Mouse (Mus musculus) cerebellum, adult 2 months (tissue): ENCODE measurements around the gene Gm17428. TPM values are rescaled to one million over a fixed set of nuclear protein-coding genes. Genes with fewer than 3 reads are reported as not detected.
A peak's percentile ranks its signal among the peaks of the same experiment; 100 is the strongest.

Source experiments
- DNase-seq, 2 experiments: peaks; one replicate each; pipeline ENCODE4 v3.0.0; 2021
- H3K27ac ChIP-seq: fragments of 200-500 bp; 2 replicates; pipeline ENCODE4 v1.5.1; 2012; ENCODE audit warnings: low read length, control low read depth, inconsistent platforms; ENCODE audit not compliant: insufficient read depth
- H3K27me3 ChIP-seq: fragments of 200-500 bp; 2 replicates; pipeline ENCODE4 v1.6.1; 2012; ENCODE audit warnings: inconsistent platforms, mild to moderate bottlenecking, low read length, moderate library complexity; ENCODE audit not compliant: control insufficient read depth, insufficient read depth
- H3K4me1 ChIP-seq: fragments of 200-500 bp; 2 replicates; pipeline ENCODE4 v1.6.1; 2011; ENCODE audit warnings: low read length; ENCODE audit not compliant: control insufficient read depth, insufficient read depth
- H3K4me3 ChIP-seq: fragments of 200-500 bp; replicated peaks from 2 replicates; pipeline ENCODE3; 2011; ENCODE audit warnings: mild to moderate bottlenecking, low read depth, low read length, control low read depth; ENCODE audit not compliant: insufficient read depth
- CTCF ChIP-seq: fragments of 200-500 bp; IDR thresholded peaks from 2 replicates; pipeline ENCODE4 v1.5.1; 2011; ENCODE audit warnings: low read depth, mild to moderate bottlenecking, control low read depth, low read length, moderate library complexity, borderline replicate concordance; ENCODE audit not compliant: insufficient read depth
- POLR2A ChIP-seq: fragments of 200-500 bp; IDR thresholded peaks from 2 replicates; pipeline ENCODE4 v1.6.1; 2011; ENCODE audit warnings: low read length, control low read depth, borderline replicate concordance; ENCODE audit not compliant: insufficient read depth
- WGBS: fragments of 180-500 bp; shearing (Covaris S2); methylation state at CpG from one replicate; pipeline ENCODE4 v1.1.7; 2018; 5-methylcytosine and 5-hydroxymethylcytosine counted together
- polyA plus RNA-seq: library from polyadenylated mRNA; depleted of rRNA; stranded (reverse); fragments of >200 nt; gene quantifications from 2 replicates; pipeline ENCODE4 v1.2.3, GENCODE M21; 2012

The Gm17428 gene
- polyA plus RNA-seq, 1 experiment, result not detected

DNA sequence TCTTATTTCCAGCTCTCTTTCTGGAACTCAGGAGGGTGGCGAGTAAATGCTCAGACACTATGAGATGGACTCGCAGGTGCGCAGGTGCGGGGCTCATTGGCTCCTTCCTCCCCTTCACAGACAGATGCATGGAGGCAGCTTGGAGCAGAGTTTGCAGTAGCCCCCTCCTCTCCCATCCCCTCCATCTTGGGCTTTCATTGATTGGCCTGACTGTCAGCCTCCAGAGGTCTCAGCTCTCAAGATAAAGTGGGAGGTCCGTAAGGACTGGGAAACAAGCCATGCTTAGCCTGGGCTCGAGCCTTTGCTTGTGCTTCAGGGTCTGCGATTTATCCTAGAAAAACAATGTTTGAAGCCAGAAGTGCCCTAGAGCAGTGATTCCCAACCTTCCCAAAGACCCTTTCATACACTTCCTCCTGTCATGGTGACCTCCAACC lies 26.0 kb downstream of the Gm17428 start:
- no peak overlapping the region for H3K27ac ChIP-seq

DNA sequence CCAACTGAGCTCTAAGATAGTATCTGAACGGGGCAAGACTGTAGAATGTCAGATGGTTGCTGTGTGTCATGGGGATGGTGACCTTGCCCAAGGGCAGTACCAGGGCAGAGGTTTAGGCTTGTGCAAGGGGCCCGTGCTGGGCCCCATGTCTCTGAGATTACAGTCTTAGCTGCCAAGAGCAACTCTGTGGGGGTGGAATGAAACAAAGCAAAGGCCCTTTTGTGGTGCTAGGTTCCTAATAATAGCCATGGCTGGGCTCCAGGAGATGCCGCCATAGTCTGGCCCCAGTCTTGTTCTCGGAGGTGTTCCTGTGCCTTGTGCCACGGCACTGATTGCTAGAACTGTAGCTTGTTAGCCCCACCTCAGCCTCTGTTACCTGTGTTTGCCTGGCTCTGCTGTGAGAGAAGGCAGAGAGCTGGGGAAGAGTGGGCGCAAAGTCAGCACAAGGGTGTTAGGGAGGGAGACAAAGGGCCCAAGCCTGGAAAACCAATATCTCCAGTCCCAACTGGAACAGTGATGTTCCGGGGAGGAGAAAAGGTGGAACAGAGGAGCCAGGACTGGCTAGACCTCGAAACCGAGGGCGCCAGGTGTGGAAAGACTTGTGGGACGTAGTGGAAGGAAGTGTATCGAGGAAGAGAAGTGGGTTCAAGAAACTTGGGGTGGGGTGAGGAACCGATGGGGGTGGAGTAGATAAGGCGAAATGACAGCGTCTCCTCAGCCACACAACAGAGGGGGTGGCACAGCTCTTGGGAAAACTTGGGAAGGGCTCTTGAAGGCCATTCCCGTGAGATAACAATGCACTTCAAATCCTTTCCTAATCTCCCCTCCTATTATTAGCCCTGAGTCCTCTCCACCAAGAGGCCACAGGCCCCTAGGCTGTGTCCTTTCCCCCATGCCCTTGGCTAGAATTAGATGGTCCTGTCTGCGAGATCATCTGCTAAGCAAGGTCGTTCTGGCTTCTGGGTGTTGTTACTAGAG lies 27.4 kb downstream of the Gm17428 start:
- TF ChIP-seq CTCF, result no peak
- Histone ChIP-seq H3K27ac (no peak overlapping the region), H3K4me1 (peaks cover 9% of the 10 kb centered on the region; the same call in 1 of the 2 replicates), H3K27me3 (no peaks in the 10 kb centered on the region), H3K4me3 (no peak overlapping the region)
- WGBS, result 70% methylated on average over 18 of the region's 18 CpGs
- peak in 1 of 2 experiments; percentile 29 for DNase-seq

More for the DNA sequence above, 26.0 kb downstream of the Gm17428 start:
- WGBS, result 78% methylated on average over 7 of the region's 7 CpGs
- TF ChIP-seq CTCF (no peak), POLR2A (no peak)
- H3K27me3 ChIP-seq, result no peaks in the 10 kb centered on the region
- peaks cover 9% of the 10 kb centered on the region; the same call in 1 of the 2 replicates for H3K4me1 ChIP-seq
- no peak for DNase-seq
- no peak overlapping the region for H3K4me3 ChIP-seq

DNA sequence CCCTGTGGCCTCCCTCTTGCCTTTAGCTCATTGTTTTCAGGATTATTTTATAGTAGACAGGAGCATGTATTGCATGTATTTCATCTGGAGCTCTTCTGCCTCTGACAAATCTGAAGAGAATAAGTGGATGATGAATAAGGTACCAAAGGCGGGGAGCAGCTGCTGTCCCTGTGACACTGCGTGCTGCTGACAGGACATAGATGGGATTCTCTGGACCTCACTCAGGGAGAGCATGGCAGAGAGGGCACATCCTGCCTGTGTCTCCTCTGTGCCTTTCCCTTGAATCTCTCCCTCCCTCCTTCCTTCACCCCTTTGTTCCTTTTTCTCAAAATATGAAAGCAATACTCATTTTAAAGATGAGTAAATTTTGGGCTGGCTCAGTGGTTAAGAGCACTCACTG lies 28.8 kb downstream of the Gm17428 start:
- no peak overlapping the region for H3K4me3 ChIP-seq
- DNase-seq, result no peak
- no peak overlapping the region for H3K27ac ChIP-seq
- no peaks in the 10 kb centered on the region for H3K27me3 ChIP-seq
- WGBS, result 69% methylated on average over 2 of the region's 2 CpGs
- H3K4me1 ChIP-seq, result peaks cover 9% of the 10 kb centered on the region; the same call in 1 of the 2 replicates
- TF ChIP-seq CTCF, result no peak
- no peak for TF ChIP-seq POLR2A

DNA sequence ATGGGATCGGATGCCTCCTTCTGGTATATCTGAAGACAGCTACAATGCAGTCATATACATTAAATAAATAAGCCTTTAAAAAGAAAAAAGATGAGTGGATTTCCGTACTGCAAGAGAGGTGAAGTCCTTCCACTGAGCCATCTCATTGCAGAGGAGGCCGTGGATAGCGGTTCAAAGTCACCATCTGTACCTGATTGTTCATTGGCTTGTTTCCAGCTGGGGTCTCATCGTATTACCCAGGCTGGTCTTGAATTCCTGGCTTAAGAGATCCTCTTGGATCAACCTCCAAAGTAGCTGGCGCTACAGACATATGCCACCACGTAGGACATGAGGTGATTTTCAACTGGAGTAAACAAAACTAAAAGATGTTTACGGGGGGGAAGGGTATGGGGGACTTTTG lies 29.2 kb downstream of the Gm17428 start:
- TF ChIP-seq CTCF, result no peak
- TF ChIP-seq POLR2A, result no peak
- H3K27me3 ChIP-seq, result no peaks in the 10 kb centered on the region
- no peak for DNase-seq
- 69% methylated on average over 8 of the region's 8 CpGs for WGBS
- peaks cover 9% of the 10 kb centered on the region; the same call in 1 of the 2 replicates for H3K4me1 ChIP-seq
- no peak overlapping the region for H3K27ac ChIP-seq
- no peak overlapping the region for H3K4me3 ChIP-seq

DNA sequence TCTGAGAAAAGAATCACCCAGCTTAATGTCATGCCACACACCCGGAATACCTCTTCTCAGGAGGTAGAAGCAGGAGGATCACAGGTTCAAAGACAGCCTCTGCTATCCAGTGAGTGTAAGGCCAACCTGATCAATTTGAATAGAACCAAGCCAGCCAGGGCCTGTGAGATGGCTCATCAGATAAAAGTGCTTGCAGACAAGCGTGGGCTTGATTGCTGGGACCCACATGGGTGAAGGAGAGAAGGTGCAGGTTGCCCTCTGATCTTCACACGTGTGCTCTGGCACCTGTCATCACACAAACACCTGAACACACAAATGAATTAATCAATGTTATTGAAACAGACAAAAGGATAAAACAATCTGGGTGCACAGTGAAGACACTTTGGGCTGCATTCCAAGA lies 29.8 kb downstream of the Gm17428 start:
- TF ChIP-seq POLR2A (no peak), CTCF (no peak)
- Histone ChIP-seq H3K4me3 (no peak overlapping the region), H3K27me3 (no peaks in the 10 kb centered on the region), H3K4me1 (peaks cover 9% of the 10 kb centered on the region; the same call in 1 of the 2 replicates), H3K27ac (no peak overlapping the region)
- WGBS, result 67% methylated on average over 3 of the region's 3 CpGs
- no peak for DNase-seq

DNA sequence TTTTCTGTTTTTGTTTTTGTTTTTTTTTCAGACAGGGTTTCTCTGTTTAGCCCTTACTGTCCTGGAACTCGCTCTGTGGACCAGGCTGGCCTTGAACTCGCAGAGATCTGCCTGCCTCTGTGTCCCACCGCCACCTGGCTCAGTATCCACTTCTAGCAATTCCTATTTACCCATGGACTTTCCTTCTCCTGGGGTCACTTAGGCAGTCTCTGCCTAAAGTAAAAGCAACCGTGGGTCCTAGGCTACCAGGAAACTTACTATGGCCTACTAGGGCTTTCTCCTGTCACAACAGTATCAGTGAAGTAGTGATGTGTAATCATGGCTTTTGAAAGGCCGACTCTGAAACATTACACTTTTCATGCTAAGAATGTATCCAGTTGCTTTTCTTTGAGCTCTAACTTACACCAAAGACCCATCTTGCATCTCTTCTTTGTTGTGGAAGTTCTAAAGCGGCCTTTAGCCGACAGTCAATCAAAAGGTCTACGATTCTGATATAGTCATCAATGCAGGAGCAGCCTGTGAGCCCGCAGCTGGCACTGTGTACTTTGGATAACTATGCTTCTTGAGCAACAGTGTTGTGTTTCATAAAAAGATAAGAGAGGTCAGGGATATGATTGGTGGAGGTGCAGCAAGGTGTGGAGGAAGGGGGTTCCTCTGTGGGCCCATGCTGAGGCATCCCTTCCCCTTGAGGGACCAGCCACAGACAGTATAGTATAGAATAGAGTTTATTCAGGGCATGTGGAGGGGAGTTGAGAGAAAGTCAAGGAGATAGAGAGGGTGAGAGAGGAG lies 30.6 kb downstream of the Gm17428 start:
- Histone ChIP-seq H3K4me1 (peaks cover 9% of the 10 kb centered on the region; the same call in 1 of the 2 replicates), H3K4me3 (no peak overlapping the region), H3K27ac (no peak overlapping the region), H3K27me3 (no peaks in the 10 kb centered on the region)
- WGBS, result 94% methylated on average over 9 of the region's 9 CpGs
- DNase-seq, result no peak
- TF ChIP-seq POLR2A (no peak), CTCF (no peak)

DNA sequence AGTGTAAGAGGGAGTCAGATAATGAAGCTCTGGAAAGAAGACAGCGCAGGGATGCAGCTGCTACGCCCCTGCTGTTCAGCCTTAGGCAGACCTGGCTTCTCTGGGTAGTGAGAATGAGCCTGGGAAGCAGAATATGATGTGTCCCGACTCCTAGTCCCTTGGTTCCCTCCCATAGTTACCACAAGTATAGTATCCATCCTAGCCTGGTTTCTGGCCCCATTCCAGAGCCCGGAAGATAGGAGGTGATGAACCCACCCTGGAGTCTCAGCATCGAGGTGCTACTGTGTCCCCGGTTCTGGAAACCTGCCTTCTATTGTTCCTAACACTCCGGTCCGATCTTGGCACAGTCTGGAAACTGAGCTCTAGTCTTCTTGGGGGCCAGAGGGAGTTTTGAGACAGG lies 31.7 kb downstream of the Gm17428 start:
- 59% methylated on average over 8 of the region's 8 CpGs for WGBS

More for the DNA sequence above, 31.7 kb downstream of the Gm17428 start:
- Histone ChIP-seq H3K27me3 (no peaks in the 10 kb centered on the region), H3K27ac (no peak overlapping the region), H3K4me3 (no peak overlapping the region), H3K4me1 (peaks cover 9% of the 10 kb centered on the region; the same call in 1 of the 2 replicates)
- no peak for DNase-seq
- no peak for TF ChIP-seq CTCF
- TF ChIP-seq POLR2A, result no peak
